Mouse (Mus musculus): Measurements from ENCODE around the gene Cma2. TPM values are rescaled to one million over a fixed set of nuclear protein-coding genes. Genes with fewer than 3 reads are reported as not detected.

Gene Cma2
- not detected for total RNA-seq (2023)

GRCm38 (mm10) chr14:55950346-55951030 lies at the start of gene Cma2:
Gene Cma2, plus strand, starts transcription at chr14:55950980.

GRCm38 (mm10) chr14:55944575-55944974 lies 6.2 kb upstream of the Cma2 start, which contains the start of gene Cma1:
Gene Cma1, minus strand, starts transcription at chr14:55944675.

GRCm38 (mm10) chr14:56017671-56018070 lies 66.9 kb downstream of the Cma2 start, which contains the start of gene Mcpt1:
Gene Mcpt1, plus strand, starts transcription at chr14:56017971.

Other genes starting within 250 kb of the Cma2 start
- gene Tgm1, start 237.1 kb upstream of the Cma2 start, total RNA-seq (2023) = 1 to 10 TPM; 4.4 to 4.9 TPM
- 100 to 1,000 TPM in 1 of 2 experiments, 10 to 100 TPM in 1; 82.0 to 104 TPM for gene Rabggta, start 228.7 kb upstream of the Cma2 start, total RNA-seq (2023)
- gene Dhrs1, start 205.3 kb upstream of the Cma2 start, total RNA-seq (2023) = 10 to 100 TPM; 16.5 to 19.4 TPM
- 10 to 100 TPM; 31.3 to 38.2 TPM for gene Nop9, start 205.3 kb upstream of the Cma2 start, total RNA-seq (2023)
- gene Cideb, start 192.5 kb upstream of the Cma2 start, total RNA-seq (2023) = not detected
- 1 to 10 TPM; 1.4 to 1.5 TPM for gene Ltb4r2, start 189.6 kb upstream of the Cma2 start, total RNA-seq (2023)
- under 1 TPM; 0.52 to 0.95 TPM for gene Ltb4r1, start 185.0 kb upstream of the Cma2 start, total RNA-seq (2023)
- 1 to 10 TPM in 1 of 2 experiments, under 1 TPM in 1; 0.15 to 1.0 TPM for gene Adcy4, start 166.9 kb upstream of the Cma2 start, total RNA-seq (2023)
- 10 to 100 TPM; 55.9 to 66.9 TPM for gene Ripk3, start 162.1 kb upstream of the Cma2 start, total RNA-seq (2023)
- gene Nfatc4, start 127.8 kb upstream of the Cma2 start, total RNA-seq (2023) = not detected
- gene Nynrin, start 97.0 kb upstream of the Cma2 start, total RNA-seq (2023) = 1 to 10 TPM; 1.1 to 6.0 TPM
- not detected for gene Cbln3, start 66.6 kb upstream of the Cma2 start, total RNA-seq (2023)
- gene Khnyn, start 66.0 kb upstream of the Cma2 start, total RNA-seq (2023) = 10 to 100 TPM; 68.1 to 75.9 TPM
- gene Sdr39u1, start 50.7 kb upstream of the Cma2 start, total RNA-seq (2023) = 10 to 100 TPM; 32.2 to 52.6 TPM
- 1 to 10 TPM in 1 of 2 experiments, not detected in 1; 1.2 TPM for gene Cma1, start 6.3 kb upstream of the Cma2 start, total RNA-seq (2023)
- not detected for gene Mcpt1, start 67.0 kb downstream of the Cma2 start, total RNA-seq (2023)
- gene Mcpt9, start 79.5 kb downstream of the Cma2 start, total RNA-seq (2023) = not detected
- not detected for gene Mcpt2, start 91.1 kb downstream of the Cma2 start, total RNA-seq (2023)
- gene Mcpt4, start 111.3 kb downstream of the Cma2 start, total RNA-seq (2023) = 1 to 10 TPM in 1 of 2 experiments, under 1 TPM in 1; 0.71 to 2.5 TPM
- gene Mcpt8, start 134.3 kb downstream of the Cma2 start, total RNA-seq (2023) = 1 to 10 TPM in 1 of 2 experiments, not detected in 1; 2.7 TPM
- not detected for gene Ctsg, start 151.6 kb downstream of the Cma2 start, total RNA-seq (2023)
- gene Gzme, start 169.6 kb downstream of the Cma2 start, total RNA-seq (2023) = not detected
- not detected for gene Gzmd, start 181.6 kb downstream of the Cma2 start, total RNA-seq (2023)
- not detected for gene Gzmg, start 208.6 kb downstream of the Cma2 start, total RNA-seq (2023)
- gene Gzmn, start 223.6 kb downstream of the Cma2 start, total RNA-seq (2023) = not detected